Mouse (Mus musculus) c-Kit-positive CD71-positive TER-119-positive erythroid progenitor cells, embryonic 14.5 days (primary cell): ENCODE data around the gene Fgfr2.
"Not testable (repeated sequence)": the region's sequence is repeated elsewhere in the genome, so short reads cannot be mapped to it uniquely, and the experiment has no call there.

ENCODE experiments used
- DNase-seq: peaks from one replicate; pipeline ENCODE4 v3.0.0-alpha.2; 2013; ENCODE audit warnings: low spot score

The Fgfr2 gene

GRCm38 (mm10) chr7:130560933-130561332 is 2562.2 kb downstream of the Fgfr2 start:
- DNase-seq, result no peak

- no peak for DNase-seq
Measured at GRCm38 (mm10) chr7:130558592-130558991, 2564.6 kb downstream of the Fgfr2 start.

GRCm38 (mm10) chr7:130555597-130555996 is 2567.6 kb downstream of the Fgfr2 start:
- DNase-seq, result no peak

GRCm38 (mm10) chr7:130553321-130553720 is 2569.8 kb downstream of the Fgfr2 start:
- DNase-seq, result no peak

GRCm38 (mm10) chr7:130552780-130553179 is 2570.4 kb downstream of the Fgfr2 start:
- DNase-seq, result no peak

- no peak for DNase-seq
Measured at GRCm38 (mm10) chr7:130547635-130548175, 2575.4 kb downstream of the Fgfr2 start.

- DNase-seq, result peak; percentile 86
Measured at GRCm38 (mm10) chr7:130546791-130547484, 2576.2 kb downstream of the Fgfr2 start.

GRCm38 (mm10) chr7:130546421-130546790 is 2576.7 kb downstream of the Fgfr2 start:
- DNase-seq, result no peak

- no peak for DNase-seq
Measured at GRCm38 (mm10) chr7:130545893-130546292, 2577.3 kb downstream of the Fgfr2 start.

GRCm38 (mm10) chr7:130545401-130545800 is 2577.7 kb downstream of the Fgfr2 start:
- no peak for DNase-seq

- DNase-seq, result no peak
Measured at GRCm38 (mm10) chr7:130543181-130543580, 2580.0 kb downstream of the Fgfr2 start.

GRCm38 (mm10) chr7:130540176-130540575 is 2583.0 kb downstream of the Fgfr2 start:
- no peak for DNase-seq

- no peak for DNase-seq
Measured at GRCm38 (mm10) chr7:130537068-130537467, 2586.1 kb downstream of the Fgfr2 start.

- no peak for DNase-seq
Measured at GRCm38 (mm10) chr7:130535174-130535573, 2588.0 kb downstream of the Fgfr2 start.

GRCm38 (mm10) chr7:130533316-130534260 is 2589.6 kb downstream of the Fgfr2 start:
- DNase-seq, result peak; percentile 81

GRCm38 (mm10) chr7:130531138-130531537 is 2592.0 kb downstream of the Fgfr2 start:
- not testable (repeated sequence) for DNase-seq

- no peak for DNase-seq
Measured at GRCm38 (mm10) chr7:130527306-130527705, 2595.8 kb downstream of the Fgfr2 start.

- no peak for DNase-seq
Measured at GRCm38 (mm10) chr7:130523451-130523850, 2599.7 kb downstream of the Fgfr2 start.

- DNase-seq, result peak; percentile 39
Measured at GRCm38 (mm10) chr7:130520812-130521422, 2602.2 kb downstream of the Fgfr2 start.

- no peak for DNase-seq
Measured at GRCm38 (mm10) chr7:130520049-130520425, 2603.1 kb downstream of the Fgfr2 start, which contains the start of gene Ate1. Gene Ate1, minus strand, starts transcription at chr7:130520369.

GRCm38 (mm10) chr7:130519096-130520048 is 2603.8 kb downstream of the Fgfr2 start:
- DNase-seq, result peak; percentile 88
